Mouse (Mus musculus) embryonic fibroblast, embryonic 13.5 days (primary cell): ENCODE measurements at regions not wholly inside any gene's neighbourhood (a gene's known extent, or its start where the extent isn't known, plus 50 kb on each side); places are given as distances from the start of the nearest gene placed in this dataset.

Experiments
- CTCF ChIP-seq: IDR thresholded peaks from 2 replicates; pipeline ENCODE4 v1.5.1; 2011; ENCODE audit warnings: mild to moderate bottlenecking, control low read depth, low read length, moderate library complexity, borderline replicate concordance; ENCODE audit not compliant: insufficient read depth
- POLR2A ChIP-seq: IDR thresholded peaks from 2 replicates; pipeline ENCODE4 v1.6.1; 2011; ENCODE audit warnings: low read depth, mild to moderate bottlenecking, control low read depth, low read length, moderate library complexity

DNA sequence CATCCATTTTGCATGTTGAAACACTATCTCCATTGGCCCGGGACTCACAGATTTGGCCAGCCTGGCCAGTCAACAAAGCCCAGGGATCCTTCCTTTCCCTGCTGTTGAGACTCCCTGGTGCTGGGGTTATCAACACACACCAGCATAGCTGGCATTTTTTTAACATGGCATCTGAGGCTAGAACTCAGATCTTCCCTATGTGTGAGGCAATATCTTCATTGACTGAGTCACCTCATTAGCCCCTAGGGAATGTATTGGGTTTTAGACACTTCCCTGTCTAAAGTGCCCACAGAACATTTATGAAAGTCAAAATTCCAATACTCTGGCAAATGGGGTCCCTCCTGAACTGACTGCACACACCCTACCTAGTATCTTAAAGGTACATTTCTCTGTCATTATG is 306.8 kb upstream of the Rgma start:
- TF ChIP-seq POLR2A (no peak), CTCF (no peak)
